Mouse (Mus musculus) MEL (cell line): Measurements from ENCODE around the gene Lmbrd1. TPM values are rescaled to one million over a fixed set of nuclear protein-coding genes. Genes with fewer than 3 reads are reported as not detected.

ENCODE experiments used
- DNase-seq: peaks from one replicate; pipeline ENCODE4 v3.0.0; 2011; ENCODE audit warnings: low read depth, low spot score
- H3K27ac ChIP-seq: 2 replicates; pipeline ENCODE4 v1.5.1; 2012; ENCODE audit warnings: low read depth, mild to moderate bottlenecking, control low read depth, low read length, moderate library complexity; ENCODE audit not compliant: control insufficient read depth
- H3K27me3 ChIP-seq, 2 experiments: fragments of 150-350 bp in 1 of 2; sonication (generic) in 1 of 2; 2 replicates each; pipeline ENCODE4 v1.6.1; 2012; ENCODE audit warnings: low read length in 2 of 2, mild to moderate bottlenecking in 2 of 2, improper control_type of control experiment in 1 of 2, moderate library complexity in 1 of 2; ENCODE audit not compliant: insufficient read depth in 2 of 2, control insufficient read depth in 1 of 2
- H3K36me3 ChIP-seq, 2 experiments: 2 replicates each; pipeline ENCODE4 v1.6.1; 2012 to 2014; ENCODE audit warnings: low read length in 2 of 2, improper control_type of control experiment in 1 of 2, inconsistent platforms in 1 of 2, mild to moderate bottlenecking in 1 of 2; ENCODE audit not compliant: insufficient read depth in 2 of 2, control insufficient read depth in 1 of 2
- H3K4me1 ChIP-seq, 2 experiments: fragments of 150-350 bp in 1 of 2; sonication (generic) in 1 of 2; 2 replicates each; pipeline ENCODE4 v1.6.1; 2012; ENCODE audit warnings: low read length in 2 of 2, improper control_type of control experiment in 1 of 2, mild to moderate bottlenecking in 1 of 2; ENCODE audit not compliant: insufficient read depth in 2 of 2, control insufficient read depth in 1 of 2
- H3K4me3 ChIP-seq, 2 experiments: fragments of 150-350 bp in 1 of 2; sonication (generic) in 1 of 2; 2 replicates each; pipeline ENCODE4 v1.5.1; 2012; ENCODE audit warnings: low read depth in 2 of 2, low read length in 2 of 2, mild to moderate bottlenecking in 2 of 2, moderate library complexity in 2 of 2, control low read depth in 1 of 2, improper control_type of control experiment in 1 of 2; ENCODE audit not compliant: control insufficient read depth in 1 of 2, insufficient read depth in 1 of 2
- H3K79me2 ChIP-seq: 2 replicates; pipeline ENCODE4 v1.6.1; 2012; ENCODE audit warnings: mild to moderate bottlenecking, low read length, moderate library complexity; ENCODE audit not compliant: control insufficient read depth, poor library complexity, insufficient read depth
- H3K9ac ChIP-seq: 2 replicates; pipeline ENCODE4 v1.6.1; 2012; ENCODE audit warnings: low read depth, mild to moderate bottlenecking, control low read depth, low read length, moderate library complexity; ENCODE audit not compliant: control insufficient read depth, poor library complexity, severe bottlenecking
- H3K9me3 ChIP-seq: fragments of 150-350 bp; sonication (generic); replicated peaks from 2 replicates; pipeline ENCODE4 v1.6.1; 2012; ENCODE audit warnings: mild to moderate bottlenecking, low read length, improper control_type of control experiment, moderate library complexity; ENCODE audit not compliant: insufficient read depth
- BHLHE40 ChIP-seq: IDR thresholded peaks from 2 replicates; pipeline ENCODE4 v1.6.1; 2012; ENCODE audit warnings: low read depth, mild to moderate bottlenecking, inconsistent platforms, low read length, improper control_type of control experiment, borderline replicate concordance
- CHD2 ChIP-seq: IDR thresholded peaks from 2 replicates; pipeline ENCODE4 v1.6.1; 2011; ENCODE audit warnings: low read length, improper control_type of control experiment
- CTCF ChIP-seq, 3 experiments: IDR thresholded peaks in 2 of 3; conservative IDR thresholded peaks in 1 of 3; 2 replicates each; pipeline ENCODE4 v1.5.1; 2011 to 2012; ENCODE audit warnings: low read length in 3 of 3, low read depth in 2 of 3, mild to moderate bottlenecking in 2 of 3, improper control_type of control experiment in 1 of 3, inconsistent platforms in 1 of 3, mixed read lengths in 1 of 3, moderate library complexity in 1 of 3; ENCODE audit not compliant: control insufficient read depth in 1 of 3, insufficient read depth in 1 of 3, poor library complexity in 1 of 3, severe bottlenecking in 1 of 3
- E2F4 ChIP-seq: IDR thresholded peaks from 2 replicates; pipeline ENCODE4 v1.6.1; 2011; ENCODE audit warnings: low read depth, low read length, improper control_type of control experiment, borderline replicate concordance
- EP300 ChIP-seq, 2 experiments: IDR thresholded peaks; 2 replicates each; pipeline ENCODE4 v1.6.1; 2011; ENCODE audit warnings: improper control_type of control experiment in 2 of 2, low read length in 2 of 2, low read depth in 1 of 2, mild to moderate bottlenecking in 1 of 2
- ETS1 ChIP-seq: IDR thresholded peaks from 2 replicates; pipeline ENCODE4 v1.6.1; 2012; ENCODE audit warnings: low read depth, mild to moderate bottlenecking, inconsistent platforms, low read length, improper control_type of control experiment, moderate library complexity
- GABPA ChIP-seq: IDR thresholded peaks from 2 replicates; pipeline ENCODE4 v1.6.1; 2012; ENCODE audit warnings: low read depth, mild to moderate bottlenecking, inconsistent platforms, low read length, improper control_type of control experiment, moderate library complexity
- MEF2A ChIP-seq: IDR thresholded peaks from 2 replicates; pipeline ENCODE4 v1.6.1; 2014; ENCODE audit warnings: low read depth, mild to moderate bottlenecking, inconsistent platforms, low read length, improper control_type of control experiment; ENCODE audit not compliant: poor library complexity, insufficient replicate concordance, severe bottlenecking; ENCODE audit errors: extremely low read depth
- MYB ChIP-seq: IDR thresholded peaks from 2 replicates; pipeline ENCODE4 v1.6.1; 2011; ENCODE audit warnings: mild to moderate bottlenecking, low read depth, low read length, improper control_type of control experiment
- NELFE ChIP-seq: IDR thresholded peaks from 2 replicates; pipeline ENCODE4 v1.6.1; 2011; ENCODE audit warnings: low read depth, low read length, improper control_type of control experiment
- POLR2AphosphoS5 ChIP-seq: IDR thresholded peaks from 2 replicates; pipeline ENCODE4 v1.6.1; 2012; ENCODE audit warnings: low read depth, borderline replicate concordance, mild to moderate bottlenecking, inconsistent platforms, low read length, moderate library complexity, mixed read lengths
- RAD21 ChIP-seq: IDR thresholded peaks from 2 replicates; pipeline ENCODE4 v1.6.1; 2011; ENCODE audit warnings: mild to moderate bottlenecking, low read depth, low read length, improper control_type of control experiment
- SIN3A ChIP-seq: IDR thresholded peaks from 2 replicates; pipeline ENCODE4 v1.6.1; 2012; ENCODE audit warnings: low read length, improper control_type of control experiment, inconsistent platforms
- SMC3 ChIP-seq: IDR thresholded peaks from 2 replicates; pipeline ENCODE4 v1.6.1; 2011; ENCODE audit warnings: low read depth, low read length, improper control_type of control experiment
- TAL1 ChIP-seq: IDR thresholded peaks from 2 replicates; pipeline ENCODE4 v1.6.1; 2012; ENCODE audit warnings: mild to moderate bottlenecking, inconsistent platforms, low read length, moderate library complexity, mixed read lengths
- TBP ChIP-seq: IDR thresholded peaks from 2 replicates; pipeline ENCODE4 v1.8.0; 2011; ENCODE audit warnings: low read depth, low read length, improper control_type of control experiment
- TCF12 ChIP-seq: IDR thresholded peaks from 2 replicates; pipeline ENCODE4 v1.6.1; 2014; ENCODE audit warnings: low read depth, mild to moderate bottlenecking, inconsistent platforms, low read length, improper control_type of control experiment, moderate library complexity
- UBTF ChIP-seq: IDR thresholded peaks from 2 replicates; pipeline ENCODE4 v1.6.1; 2012; ENCODE audit warnings: low read depth, mild to moderate bottlenecking, inconsistent platforms, low read length, improper control_type of control experiment, moderate library complexity, borderline replicate concordance; ENCODE audit not compliant: insufficient read depth
- USF1 ChIP-seq: IDR thresholded peaks from 2 replicates; pipeline ENCODE4 v1.6.1; 2014; ENCODE audit warnings: low read depth, mild to moderate bottlenecking, inconsistent platforms, low read length, improper control_type of control experiment, moderate library complexity
- ZC3H11A ChIP-seq: IDR thresholded peaks from 2 replicates; pipeline ENCODE4 v1.6.1; 2012; ENCODE audit warnings: low read depth, mild to moderate bottlenecking, inconsistent platforms, low read length, improper control_type of control experiment
- ZKSCAN1 ChIP-seq: IDR thresholded peaks from 2 replicates; pipeline ENCODE4 v1.6.1; 2012; ENCODE audit warnings: low read depth, mild to moderate bottlenecking, inconsistent platforms, low read length, improper control_type of control experiment, moderate library complexity
- ZNF384 ChIP-seq: IDR thresholded peaks from 2 replicates; pipeline ENCODE4 v1.6.1; 2012; ENCODE audit warnings: low read depth, mild to moderate bottlenecking, inconsistent platforms, low read length, improper control_type of control experiment
- polyA plus RNA-seq, 2 experiments: library from polyadenylated mRNA; stranded (reverse) in 1 of 2; unstranded in 1 of 2; fragments of >175 nt in 1 of 2; fragments of >200 nt in 1 of 2; gene quantifications; 2 replicates each; pipeline versions ENCODE4 v1.2.1 to v1.2.4; 2012; ENCODE audit warnings: low replicate concordance in 2 of 2, low read depth in 1 of 2; ENCODE audit not compliant: insufficient read length in 2 of 2, insufficient read depth in 1 of 2, missing spikeins in 1 of 2
- total RNA-seq: library from RNA; depleted of rRNA; stranded (reverse); fragments of 300-350 nt; gene quantifications from 2 replicates; pipeline ENCODE4 v1.2.3, GENCODE M21; 2012

Gene Lmbrd1
- total and polyA plus RNA-seq, 3 experiments = 17.3 to 24.0 TPM; not detected in 1

- Histone ChIP-seq H3K4me1 (no peaks in the 10 kb centered on the region), H3K79me2 (no peaks in the 10 kb centered on the region), H3K9ac (no peak overlapping the region), H3K27ac (no peak overlapping the region), H3K9me3 (no peaks in the 10 kb centered on the region), H3K27me3 (no peaks in the 10 kb centered on the region), H3K4me3 (no peak overlapping the region), H3K36me3 (peaks cover 0 to 2% of the 10 kb centered on the region in 2 experiments; a peak in 1 of 4 replicates)
- no peak for TF ChIP-seq EP300 (IDR thresholded peaks at IDR 0.05; ENCODE audit: low read depth in 1 of 2, low read length in 2 of 2)
- TF ChIP-seq MYB = no peak
- TF ChIP-seq ZC3H11A = no peak
- no peak for TF ChIP-seq ZKSCAN1
- TF ChIP-seq RAD21 = no peak
- TF ChIP-seq BHLHE40 = no peak
- DNase-seq = no peak
Measured at GRCm38 (mm10) chr1:24734866-24735265, 56.4 kb downstream of the Lmbrd1 start.

GRCm38 (mm10) chr1:24740903-24741302, 62.5 kb downstream of the Lmbrd1 start:
- H3K79me2 ChIP-seq = no peaks in the 10 kb centered on the region
- no peaks in the 10 kb centered on the region for H3K9me3 ChIP-seq
- no peak for DNase-seq
- H3K9ac ChIP-seq = no peak overlapping the region
- peaks cover 0 to 2% of the 10 kb centered on the region in 2 experiments; a peak in 1 of 4 replicates for H3K36me3 ChIP-seq
- H3K27me3 ChIP-seq = no peaks in the 10 kb centered on the region
- TF ChIP-seq GABPA (no peak), POLR2AphosphoS5 (no peak), UBTF (no peak), MEF2A (no peak), ETS1 (no peak), USF1 (no peak), ZC3H11A (no peak), SIN3A (no peak), SMC3 (no peak), CHD2 (no peak), MYB (no peak), TCF12 (no peak), E2F4 (no peak), NELFE (no peak), TAL1 (no peak), ZNF384 (no peak), CTCF (IDR thresholded peaks at IDR 0.05 in 2 of 3, conservative IDR thresholded peaks at IDR 0.05 in 1 of 3; ENCODE audit: control insufficient read depth in 1 of 3, insufficient read depth in 1 of 3, low read depth in 2 of 3, low read length in 3 of 3, poor library complexity in 1 of 3, severe bottlenecking in 1 of 3) (no peak), TBP (no peak)
- TF ChIP-seq, all 39 proteins: peak for 0
- no peak overlapping the region for H3K4me3 ChIP-seq
- no peak overlapping the region for H3K27ac ChIP-seq
- H3K4me1 ChIP-seq = no peaks in the 10 kb centered on the region
